Mouse (Mus musculus) olfactory bulb, adult 2 months (tissue): ENCODE data around the gene Sptbn1. TPM values are rescaled to one million over a fixed set of nuclear protein-coding genes. Genes with fewer than 3 reads are reported as not detected.

Experiments used
- H3K27ac ChIP-seq: fragments of 200-500 bp; 2 replicates; pipeline ENCODE4 v1.5.1; 2012; ENCODE audit warnings: low read depth, low read length; ENCODE audit not compliant: insufficient read depth
- H3K4me1 ChIP-seq: fragments of 200-500 bp; 2 replicates; pipeline ENCODE4 v1.6.1; 2012; ENCODE audit warnings: low read length; ENCODE audit not compliant: control insufficient read depth, insufficient read depth
- H3K4me3 ChIP-seq: fragments of 200-500 bp; 2 replicates; pipeline ENCODE4 v1.5.1; 2012; ENCODE audit warnings: mild to moderate bottlenecking, low read depth, low read length, moderate library complexity; ENCODE audit not compliant: insufficient read depth
- CTCF ChIP-seq: fragments of 200-500 bp; IDR thresholded peaks from 2 replicates; pipeline ENCODE4 v1.5.1; 2012; ENCODE audit warnings: low read depth, mild to moderate bottlenecking, low read length, moderate library complexity; ENCODE audit not compliant: insufficient read depth
- POLR2A ChIP-seq: fragments of 200-500 bp; IDR thresholded peaks from 2 replicates; pipeline ENCODE4 v1.6.1; 2012; ENCODE audit warnings: mild to moderate bottlenecking, low read depth, low read length, moderate library complexity; ENCODE audit not compliant: insufficient read depth
- WGBS: fragments of 180-500 bp; shearing (Covaris S2); methylation state at CpG from one replicate; pipeline ENCODE4 v1.1.7; 2018; 5-methylcytosine and 5-hydroxymethylcytosine counted together
- polyA plus RNA-seq: library from polyadenylated mRNA; stranded (reverse); fragments of >200 nt; gene quantifications from 2 replicates; pipeline ENCODE4 v1.2.4, GENCODE M21; 2012; ENCODE audit warnings: low replicate concordance; ENCODE audit not compliant: missing spikeins, insufficient read depth, insufficient read length

Sptbn1 gene
- polyA plus RNA-seq, 1 experiment: 195 TPM

GRCm38 (mm10) chr11:30226756-30227155, 41.2 kb downstream of the Sptbn1 start:
- H3K4me3 ChIP-seq: no peak overlapping the region
- 83% methylated on average over 2 of the region's 2 CpGs for WGBS
- TF ChIP-seq POLR2A: no peak
- TF ChIP-seq CTCF: no peak
- H3K4me1 ChIP-seq: peaks cover 2% of the 10 kb centered on the region; the same call in 1 of the 2 replicates
- H3K27ac ChIP-seq: no peak overlapping the region

- Histone ChIP-seq H3K4me1 (0 out of 2 replicates have a peak, but pooled peaks cover 2% of the 10 kb centered on the region), H3K4me3 (no peak overlapping the region), H3K27ac (no peak overlapping the region)
- TF ChIP-seq POLR2A (no peak), CTCF (no peak)
These were observed 43.4 kb downstream of the Sptbn1 start for GRCm38 (mm10) chr11:30224599-30224998.

- TF ChIP-seq POLR2A: no peak
- no peak for TF ChIP-seq CTCF
- peaks cover 4% of the 10 kb centered on the region; the same call in 1 of the 2 replicates for H3K4me1 ChIP-seq
- no peak overlapping the region for H3K4me3 ChIP-seq
- H3K27ac ChIP-seq: no peak overlapping the region
- 41% methylated on average over 2 of the region's 2 CpGs for WGBS
These were observed 45.3 kb downstream of the Sptbn1 start for GRCm38 (mm10) chr11:30222636-30223035.

GRCm38 (mm10) chr11:30221043-30221442, 46.9 kb downstream of the Sptbn1 start:
- WGBS: 69% methylated on average over 5 of the region's 5 CpGs
- peaks cover 4% of the 10 kb centered on the region; the same call in 1 of the 2 replicates for H3K4me1 ChIP-seq
- no peak overlapping the region; the same call in 1 of the 2 replicates for H3K27ac ChIP-seq
- no peak overlapping the region for H3K4me3 ChIP-seq
- TF ChIP-seq POLR2A: no peak
- TF ChIP-seq CTCF: no peak

GRCm38 (mm10) chr11:30218386-30218785, 49.6 kb downstream of the Sptbn1 start:
- TF ChIP-seq POLR2A (no peak), CTCF (no peak)
- 85% methylated on average over 1 of the region's 1 CpGs for WGBS
- no peak overlapping the region for H3K4me3 ChIP-seq
- no peak overlapping the region for H3K27ac ChIP-seq
- H3K4me1 ChIP-seq: peaks cover 4% of the 10 kb centered on the region; the same call in 1 of the 2 replicates

GRCm38 (mm10) chr11:30217496-30217895, 50.5 kb downstream of the Sptbn1 start:
- no peak overlapping the region for H3K27ac ChIP-seq
- H3K4me1 ChIP-seq: peaks cover 4% of the 10 kb centered on the region; the same call in 1 of the 2 replicates
- TF ChIP-seq POLR2A (no peak), CTCF (no peak)
- H3K4me3 ChIP-seq: no peak overlapping the region
- WGBS: 83% methylated on average over 1 of the region's 1 CpGs

GRCm38 (mm10) chr11:30211663-30212416, 56.1 kb downstream of the Sptbn1 start:
- TF ChIP-seq CTCF (no peak), POLR2A (no peak)
- H3K4me3 ChIP-seq: no peak overlapping the region
- 69% methylated on average over 5 of the region's 5 CpGs for WGBS
- peaks cover 2% of the 10 kb centered on the region; the same call in 1 of the 2 replicates for H3K4me1 ChIP-seq
- H3K27ac ChIP-seq: no peak overlapping the region

- TF ChIP-seq POLR2A: no peak
- WGBS: 74% methylated on average over 3 of the region's 3 CpGs
- H3K4me3 ChIP-seq: no peak overlapping the region
- no peak overlapping the region for H3K27ac ChIP-seq
- peaks cover 2% of the 10 kb centered on the region; the same call in 1 of the 2 replicates for H3K4me1 ChIP-seq
These were observed 56.8 kb downstream of the Sptbn1 start for GRCm38 (mm10) chr11:30211141-30211540.

GRCm38 (mm10) chr11:30210100-30210811, 57.7 kb downstream of the Sptbn1 start:
- H3K4me1 ChIP-seq: peaks cover 7% of the 10 kb centered on the region; the same call in 1 of the 2 replicates
- H3K4me3 ChIP-seq: no peak overlapping the region
- no peak overlapping the region for H3K27ac ChIP-seq
- WGBS: 54% methylated on average over 6 of the region's 6 CpGs
- TF ChIP-seq CTCF: no peak
- TF ChIP-seq POLR2A: no peak
